Mouse (Mus musculus): ENCODE measurements at regions not wholly inside any gene's neighbourhood (a gene's known extent, or its start where the extent isn't known, plus 50 kb on each side); places are given as distances from the start of the nearest gene placed in this dataset.

DNA sequence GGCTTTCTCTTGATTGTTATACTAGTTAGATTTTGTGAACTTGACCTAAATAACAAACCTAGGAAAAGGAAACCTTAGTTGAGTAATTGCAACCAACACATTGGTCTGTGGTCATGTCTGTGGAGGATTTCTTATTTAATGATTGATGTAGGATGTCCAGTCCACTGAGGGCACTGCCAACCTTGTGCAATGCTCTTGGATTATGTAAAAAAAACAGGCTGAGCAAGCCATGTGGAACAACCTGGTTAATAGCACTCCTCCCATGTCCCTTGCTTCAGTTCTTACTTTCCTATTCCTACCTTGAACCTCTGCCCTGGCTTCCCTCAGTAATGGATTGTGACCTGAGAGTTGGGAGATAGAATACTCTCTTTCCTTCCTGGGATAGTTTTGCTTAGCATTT is 312.0 kb upstream of the Pappa start:
- no peak for DNase-seq (ENCODE audit: low spot score in 2 of 2)

DNA sequence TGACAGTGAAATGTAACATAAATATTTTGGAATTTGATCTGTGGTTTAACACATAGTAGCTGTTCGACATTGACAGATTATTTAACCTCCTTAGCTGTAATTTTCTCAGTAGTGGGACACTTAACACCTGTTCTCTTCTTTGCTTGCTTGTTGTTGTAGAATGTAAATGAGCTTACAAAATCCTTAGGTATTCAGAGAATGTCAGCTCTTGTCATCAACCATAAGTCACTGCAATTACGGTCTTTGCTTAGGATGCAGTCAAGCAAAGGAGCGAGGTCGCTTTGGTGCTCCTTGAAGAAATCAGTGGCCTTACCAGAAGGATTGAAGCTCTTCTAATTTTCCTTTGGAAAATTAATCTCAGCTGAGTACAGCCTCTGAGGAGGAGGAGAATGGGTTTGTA is 311.2 kb upstream of the Pappa start:
- DNase-seq (ENCODE audit: low spot score in 2 of 2): no peak

DNA sequence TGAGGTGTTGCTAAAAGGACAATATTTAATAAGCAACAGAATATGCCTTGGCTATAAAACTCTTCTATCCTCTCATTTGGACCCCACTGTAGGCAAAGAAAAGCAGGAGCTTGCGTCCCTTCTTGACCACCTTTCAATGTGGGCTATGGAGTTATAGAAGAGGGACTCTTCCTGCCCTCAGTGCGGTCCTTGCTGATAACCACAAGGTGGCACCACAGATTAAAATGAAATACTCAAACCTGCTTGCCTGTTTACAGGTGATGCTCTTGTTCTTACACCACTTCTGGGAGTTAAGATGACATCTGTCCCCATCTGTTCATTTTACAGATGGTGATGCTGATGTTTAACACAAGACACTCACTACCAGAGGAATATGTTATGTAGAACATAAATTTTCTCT is 291.1 kb upstream of the Pappa start:
- DNase-seq (ENCODE audit: low spot score in 2 of 2): no peak

DNA sequence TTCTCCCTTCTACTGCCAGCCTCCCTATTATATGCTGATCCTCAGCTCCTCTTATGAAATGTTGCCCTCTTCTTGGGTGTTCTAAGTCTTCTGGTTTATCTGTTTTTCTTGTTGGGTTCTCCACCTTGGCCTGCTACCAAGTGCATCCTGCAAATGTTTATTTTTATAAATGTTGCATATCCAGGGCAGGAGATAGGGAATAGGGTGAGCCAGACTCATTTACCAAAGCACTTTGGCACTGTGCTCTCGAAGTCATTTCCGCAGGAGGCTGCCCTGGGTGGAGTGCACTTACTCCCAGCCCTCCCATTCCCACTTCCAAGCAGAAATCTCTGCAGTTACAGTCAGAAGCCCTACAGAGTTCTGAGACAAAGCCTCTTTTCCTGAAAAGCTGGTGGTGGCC is 249.5 kb upstream of the Pappa start:
- no peak for DNase-seq (ENCODE audit: low spot score in 2 of 2)

DNA sequence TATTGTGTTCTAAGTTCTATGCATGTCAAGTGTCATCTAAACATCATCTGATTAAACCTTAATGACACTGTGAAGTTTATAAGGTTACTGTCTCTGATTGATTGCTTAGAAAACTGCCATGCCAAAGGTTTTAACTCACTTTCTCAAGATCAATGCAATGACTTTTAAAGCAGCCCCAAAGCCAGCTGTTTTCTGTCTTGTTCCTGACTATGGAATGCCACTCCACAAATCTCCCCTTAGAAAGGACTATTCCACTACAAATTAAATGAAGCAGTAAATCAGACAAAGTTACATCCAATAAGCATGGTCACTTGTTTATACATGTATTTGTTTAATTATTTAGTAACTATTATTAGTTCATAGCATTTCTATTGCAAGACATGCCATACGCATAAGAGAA is 247.1 kb upstream of the Pappa start:
- no peak for DNase-seq (ENCODE audit: low spot score in 2 of 2)

DNA sequence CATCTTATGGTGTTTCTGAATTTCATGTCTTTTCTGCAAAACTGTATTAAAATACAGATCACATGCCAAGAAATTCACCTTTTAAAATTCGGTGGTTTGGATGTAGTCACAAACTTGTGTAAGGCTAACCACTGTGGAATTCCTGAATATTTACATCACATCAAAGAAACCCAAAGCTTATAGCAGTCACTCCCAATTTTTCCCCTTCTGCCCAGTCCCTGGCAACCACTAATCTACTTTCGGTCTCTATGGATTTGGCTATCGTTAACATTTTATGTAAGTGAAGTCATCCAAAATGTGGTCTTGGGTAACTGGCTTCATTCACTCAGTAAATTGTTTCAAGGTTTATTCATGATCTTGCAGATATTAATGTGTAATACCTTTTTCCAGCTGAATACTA is 226.0 kb upstream of the Pappa start:
- DNase-seq (ENCODE audit: low spot score in 2 of 2): no peak

DNA sequence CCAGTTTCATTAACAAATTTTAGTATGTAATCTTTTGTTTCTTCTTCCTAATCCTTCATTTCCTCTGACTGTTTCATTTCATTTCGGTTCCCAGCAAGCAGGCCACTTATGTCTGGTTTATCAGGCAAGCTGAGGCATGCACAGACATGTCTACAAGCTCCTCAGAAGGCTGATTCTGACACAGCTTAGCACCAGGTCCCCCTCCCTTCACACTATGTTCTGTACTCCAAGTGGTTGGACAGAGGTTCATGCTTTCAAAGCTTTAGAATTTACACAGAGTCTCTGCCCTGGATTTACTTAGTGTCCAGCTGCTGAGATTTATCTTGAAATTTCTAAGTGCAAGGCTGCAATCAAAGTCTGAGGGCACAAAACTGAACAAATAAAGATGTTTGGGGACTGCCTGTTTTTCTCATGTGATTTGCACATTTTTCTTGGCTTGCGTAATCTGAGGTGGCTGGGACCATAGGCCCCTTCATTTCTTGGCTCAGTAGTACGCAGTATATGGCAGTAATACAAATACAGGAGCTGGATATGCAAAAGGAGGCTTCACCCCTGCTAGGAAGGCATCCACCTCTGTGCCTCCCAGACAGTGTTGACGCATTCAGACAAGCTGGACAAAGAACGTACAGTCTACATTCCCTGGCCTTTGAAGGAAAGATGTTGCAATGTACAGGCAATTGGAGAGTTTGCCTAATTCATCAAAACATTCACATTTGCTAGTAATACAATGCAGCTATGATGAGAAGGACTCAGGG is 222.7 kb upstream of the Pappa start:
- no peak for DNase-seq (ENCODE audit: low spot score in 2 of 2)

DNA sequence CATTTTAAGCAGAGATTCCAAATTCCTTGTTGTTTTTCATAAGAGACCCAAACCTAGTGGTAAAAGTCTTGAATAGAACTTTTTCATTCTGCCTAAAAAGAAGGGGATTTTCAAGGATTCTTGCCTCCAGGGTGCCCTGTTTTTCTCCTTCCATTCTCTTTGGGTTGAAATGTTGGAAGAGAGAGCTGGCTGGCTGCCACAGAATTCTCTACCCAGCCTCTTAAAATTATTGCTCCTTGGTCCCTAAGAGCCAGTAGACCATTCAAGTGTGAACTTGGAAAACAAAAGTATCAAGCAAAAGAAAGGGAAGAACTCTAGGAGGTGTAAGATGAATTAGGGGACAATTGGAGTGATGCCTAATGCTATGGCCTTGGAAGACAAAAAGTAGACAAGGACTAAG is 200.2 kb upstream of the Pappa start:
- DNase-seq (ENCODE audit: low spot score in 2 of 2): no peak

DNA sequence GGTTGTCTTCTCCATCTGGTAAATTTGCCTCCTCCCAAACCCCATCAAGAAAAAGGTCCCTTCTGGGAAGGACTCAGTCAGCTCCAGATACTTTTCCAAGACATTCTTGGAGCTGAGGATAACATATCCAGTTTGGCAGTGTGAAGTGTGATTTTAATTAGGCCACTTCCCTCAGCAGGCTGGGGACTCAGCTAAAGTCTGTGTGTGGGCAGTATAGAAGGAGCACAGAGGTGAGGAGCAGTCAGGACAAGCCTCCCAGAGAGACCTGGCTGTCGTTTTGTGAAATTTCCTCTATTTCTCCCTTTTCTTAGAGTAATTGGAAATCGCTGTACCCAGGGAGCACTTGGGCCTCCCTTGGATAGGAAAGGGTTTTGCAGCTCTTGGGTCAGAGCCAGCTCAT is 195.4 kb upstream of the Pappa start:
- DNase-seq (ENCODE audit: low spot score in 2 of 2): no peak

DNA sequence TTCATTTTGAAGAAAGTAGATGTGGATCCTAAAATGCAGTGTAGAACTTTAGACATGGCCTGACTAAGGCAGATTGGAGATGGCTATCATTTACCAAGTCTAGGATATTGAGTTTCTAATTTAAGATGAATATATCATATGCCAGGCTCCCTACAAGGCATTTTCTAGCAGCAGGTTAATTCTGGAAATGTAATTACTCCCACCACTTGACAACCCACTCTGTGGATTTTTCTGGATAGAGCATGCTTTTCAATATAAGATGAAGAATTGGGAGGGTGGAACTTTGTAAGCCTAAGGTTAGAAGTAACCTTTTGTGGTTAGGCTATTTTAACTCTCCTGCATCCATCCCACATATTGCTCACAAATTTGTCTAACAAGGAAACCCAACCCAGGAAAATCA is 178.4 kb upstream of the Pappa start:
- no peak for DNase-seq (ENCODE audit: low spot score in 2 of 2)

DNA sequence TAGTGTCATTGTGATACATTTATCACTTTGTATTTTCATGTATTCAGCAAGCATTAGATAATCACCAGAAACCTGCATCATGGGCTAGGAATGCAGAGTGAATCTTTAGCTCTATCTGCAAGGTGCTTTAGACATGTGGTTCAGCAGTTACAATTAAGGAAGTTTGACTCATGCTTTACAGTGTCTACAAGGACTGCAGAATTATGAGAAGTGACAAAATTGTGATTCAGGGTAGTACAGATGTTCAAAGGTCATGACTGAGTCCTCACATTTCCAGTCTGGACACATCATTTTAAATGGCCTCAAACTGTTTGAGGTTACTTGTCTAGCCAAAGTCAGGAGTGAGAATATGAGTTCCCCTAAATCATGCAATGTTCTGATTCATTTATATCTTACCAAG is 171.3 kb upstream of the Pappa start:
- no peak for DNase-seq (ENCODE audit: low spot score in 2 of 2)

DNA sequence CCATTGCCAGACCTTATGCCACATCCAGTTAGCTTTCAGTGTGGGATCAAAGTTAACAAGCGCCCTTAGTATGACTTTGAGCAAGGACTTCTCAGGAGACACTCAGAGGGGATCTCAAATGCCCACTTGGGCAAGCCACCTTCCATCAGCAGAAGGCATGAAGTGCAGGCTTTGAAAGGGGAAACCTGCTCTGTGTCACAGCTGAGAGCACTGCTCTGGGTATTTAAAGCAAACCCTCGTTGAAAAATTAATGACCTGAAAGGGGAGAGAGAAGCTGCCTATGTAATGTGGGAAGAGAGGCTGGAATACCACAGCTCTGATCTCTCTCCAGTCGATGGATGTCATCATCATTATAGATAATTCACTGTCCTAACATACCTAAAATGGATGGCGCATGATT is 165.1 kb upstream of the Pappa start:
- DNase-seq (ENCODE audit: low spot score in 2 of 2): no peak

DNA sequence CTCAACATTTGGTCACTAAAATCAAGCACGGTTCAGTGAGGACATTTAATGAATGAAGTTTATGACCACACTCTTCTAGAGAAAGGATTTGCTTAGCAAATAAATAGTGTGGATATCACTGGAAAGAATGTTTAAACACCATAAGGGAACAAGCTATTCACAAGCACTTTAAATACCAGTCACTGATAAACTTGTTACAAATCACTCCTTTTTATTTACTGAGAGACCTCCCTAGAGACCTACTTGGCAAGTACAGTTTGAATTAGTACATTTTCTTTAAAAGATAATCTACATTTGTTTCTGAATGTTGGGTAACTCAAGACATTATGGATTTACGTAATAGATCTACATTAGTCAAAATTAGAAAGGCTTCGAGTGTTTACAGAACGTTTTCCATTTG is 162.2 kb upstream of the Pappa start:
- no peak for DNase-seq (ENCODE audit: low spot score in 2 of 2)
